9 mouse cellular contexts compared by ENCODE assay signal in genomic region chr1:74294733-74295455, GRCm38 (mm10). TPM values are rescaled to one million over a fixed set of nuclear protein-coding genes. Genes with fewer than 3 reads are reported as not detected.
DNase-seq lines count a peak whose midpoint lies in the region; ATAC-seq and TF ChIP-seq lines count a peak whose summit lies in the region.
"Had no signal": no experiment of that assay in that cellular context is flagged by ENCODE, and none has a peak within 500 bp of the region (broad histone marks: within the 10 kb centered on the region; RNA-seq: fewer than 3 reads in every experiment).

No protein-coding gene starts in this region.

- H3K4me2 ChIP-seq in heart, embryonic 13.5 days, result peak overlapping the region; percentile 73

- H3K27ac ChIP-seq in heart, embryonic 13.5 days (replicated peaks), result peak overlapping the region; percentile 99
- peak overlapping the region; percentile 88 for H3K27ac ChIP-seq in bone marrow macrophage, adult 2 months (ENCODE audit: insufficient read depth, low read depth, low read length)
- H3K27ac ChIP-seq in midbrain, embryonic 10.5 days (replicated peaks), result peak overlapping the region; percentile 80

- no peak for TF ChIP-seq CTCF in bone marrow macrophage, adult 2 months (IDR thresholded peaks at IDR 0.05; ENCODE audit: low read depth, low read length)

- DNase-seq in heart, adult 11 months, result no peak
- DNase-seq in gonadal fat pad, adult 2 months (ENCODE audit: low read depth), result peak; percentile 81
- DNase-seq in midbrain, embryonic 10.5 days (ENCODE audit: low spot score), result no peak
- no peak for DNase-seq in layer of hippocampus, adult 11-12 months (ENCODE audit: low spot score)
- DNase-seq in left cerebral cortex, postnatal 25 days (ENCODE audit: low spot score in 2 of 2), result no peak

- no peak; the same call in 1 of the 2 replicates for ATAC-seq in heart, embryonic 13.5 days (ENCODE audit: extremely low read depth, insufficient number of reproducible peaks, low FRiP score, low TSS enrichment)
- ATAC-seq in erythroid progenitor cell, adult 5-6 weeks (replicated peaks; ENCODE audit: low FRiP score, poor library complexity, severe bottlenecking), result no peak

- no peaks in the 10 kb centered on the region for H3K27me3 ChIP-seq in heart, embryonic 13.5 days (replicated peaks)
- no peaks in the 10 kb centered on the region for H3K27me3 ChIP-seq in midbrain, embryonic 10.5 days (ENCODE audit: low read depth, poor library complexity, severe bottlenecking)
- H3K27me3 ChIP-seq: Patski had no signal

- H3K9ac ChIP-seq in heart, embryonic 13.5 days, result peak overlapping the region; percentile 78

- no peaks in the 10 kb centered on the region for H3K9me3 ChIP-seq in heart, embryonic 13.5 days
- H3K9me3 ChIP-seq in midbrain, embryonic 10.5 days (replicated peaks), result no peaks in the 10 kb centered on the region

- intact Hi-C loops in left cerebral cortex, postnatal 25 days (cut with DNase I), result loop anchor here (10.0 kb wide), 1 partner anchor 390 kb away; no protein-coding TSS in a partner anchor

- peaks cover 99% of the 10 kb centered on the region for H3K4me1 ChIP-seq in heart, embryonic 13.5 days
- H3K4me1 ChIP-seq in bone marrow macrophage, adult 2 months (ENCODE audit: control insufficient read depth, insufficient read depth, low read length), result peaks cover 65% of the 10 kb centered on the region
- H3K4me1 ChIP-seq in midbrain, embryonic 10.5 days, result peaks cover 20% of the 10 kb centered on the region

- peak overlapping the region; percentile 44 for H3K4me3 ChIP-seq in heart, embryonic 13.5 days
- H3K4me3 ChIP-seq in bone marrow macrophage, adult 2 months (ENCODE audit: insufficient read depth, low read length), result no peak overlapping the region
- H3K4me3 ChIP-seq in midbrain, embryonic 10.5 days, result no peak overlapping the region

- 72% methylated on average over 6 of the region's 6 CpGs for WGBS in heart, embryonic 13.5 days
- WGBS in midbrain, embryonic 10.5 days, result 95% methylated on average over 6 of the region's 6 CpGs

- no peak for TF ChIP-seq POLR2A in bone marrow macrophage, adult 2 months (IDR thresholded peaks at IDR 0.05; ENCODE audit: borderline replicate concordance, low read depth, low read length)

- H3K36me3 ChIP-seq in heart, embryonic 13.5 days, result peaks cover 48% of the 10 kb centered on the region
- H3K36me3 ChIP-seq in midbrain, embryonic 10.5 days, result peaks cover 48% of the 10 kb centered on the region

RNA-seq across cellular contexts. Expression of gene Pnkd, which starts 10.2 kb away (rescaled TPM):
- polyA plus RNA-seq in heart, embryonic 13.5 days (2015; fragmentation: Nextera tagmentation; extraction: Ambion mirVana), result 227 and 252 TPM in 2 replicates
- polyA plus RNA-seq in bone marrow macrophage, adult 2 months (2012; ENCODE audit: insufficient read depth, insufficient read length, missing spikeins), result 37.6 and 37.8 TPM in 2 replicates
- polyA plus RNA-seq in gonadal fat pad, adult 2 months (2012; rRNA removed), result 101 and 110 TPM in 2 replicates
- polyA plus RNA-seq in midbrain, embryonic 10.5 days (2016; fragmentation: Nextera tagmentation; extraction: Ambion mirVana), result 99.5 and 107 TPM in 2 replicates
- total RNA-seq in erythroid progenitor cell, adult 5-6 weeks (2015; ENCODE audit: low replicate concordance), result 6.5 and 12.2 TPM in 2 replicates
- total RNA-seq in erythroid progenitor cell, adult 5-6 weeks (2017; ENCODE audit: low replicate concordance), result 0.76 and 1.8 TPM in 2 replicates
- total RNA-seq in left cerebral cortex, postnatal 25 days (2021), result 100 to 1,000 TPM; 151 to 152 TPM

RNA-seq across cellular contexts. Expression of gene Aamp, which starts 10.4 kb away (rescaled TPM):
- polyA plus RNA-seq in heart, embryonic 13.5 days (2015; fragmentation: Nextera tagmentation; extraction: Ambion mirVana), result 164 and 188 TPM in 2 replicates
- polyA plus RNA-seq in bone marrow macrophage, adult 2 months (2012; ENCODE audit: insufficient read depth, insufficient read length, missing spikeins), result 104 and 124 TPM in 2 replicates
- 203 and 210 TPM in 2 replicates for polyA plus RNA-seq in gonadal fat pad, adult 2 months (2012; rRNA removed)
- polyA plus RNA-seq in midbrain, embryonic 10.5 days (2016; fragmentation: Nextera tagmentation; extraction: Ambion mirVana), result 241 and 246 TPM in 2 replicates
- total RNA-seq in erythroid progenitor cell, adult 5-6 weeks (2015; ENCODE audit: low replicate concordance), result 12.6 and 14.3 TPM in 2 replicates
- 17.1 and 26.6 TPM in 2 replicates for total RNA-seq in erythroid progenitor cell, adult 5-6 weeks (2017; ENCODE audit: low replicate concordance)
- total RNA-seq in left cerebral cortex, postnatal 25 days (2021), result 100 to 1,000 TPM; 137 to 139 TPM

RNA-seq across cellular contexts. Expression of gene Tmbim1, which starts 10.5 kb away (rescaled TPM):
- polyA plus RNA-seq in heart, embryonic 13.5 days (2015; fragmentation: Nextera tagmentation; extraction: Ambion mirVana), result 42.0 and 42.7 TPM in 2 replicates
- 73.6 and 74.7 TPM in 2 replicates for polyA plus RNA-seq in bone marrow macrophage, adult 2 months (2012; ENCODE audit: insufficient read depth, insufficient read length, missing spikeins)
- 162 and 225 TPM in 2 replicates for polyA plus RNA-seq in gonadal fat pad, adult 2 months (2012; rRNA removed)
- polyA plus RNA-seq in midbrain, embryonic 10.5 days (2016; fragmentation: Nextera tagmentation; extraction: Ambion mirVana), result 8.6 TPM in 2 replicates
- total RNA-seq in erythroid progenitor cell, adult 5-6 weeks (2015; ENCODE audit: low replicate concordance), result not detected in 2 replicates
- total RNA-seq in erythroid progenitor cell, adult 5-6 weeks (2017; ENCODE audit: low replicate concordance), result 0.45 and 0.90 TPM in 2 replicates
- total RNA-seq in left cerebral cortex, postnatal 25 days (2021), result 10 to 100 TPM; 21.8 to 22.9 TPM

RNA-seq across cellular contexts. Expression of gene Gpbar1, which starts 16.5 kb away (rescaled TPM):
- polyA plus RNA-seq in heart, embryonic 13.5 days (2015; fragmentation: Nextera tagmentation; extraction: Ambion mirVana), result 0.36 and 0.64 TPM in 2 replicates
- not detected in 2 replicates for polyA plus RNA-seq in bone marrow macrophage, adult 2 months (2012; ENCODE audit: insufficient read depth, insufficient read length, missing spikeins)
- 1.7 and 2.5 TPM in 2 replicates for polyA plus RNA-seq in gonadal fat pad, adult 2 months (2012; rRNA removed)
- 0.25 TPM in 2 replicates for polyA plus RNA-seq in midbrain, embryonic 10.5 days (2016; fragmentation: Nextera tagmentation; extraction: Ambion mirVana)
- not detected in 2 replicates for total RNA-seq in erythroid progenitor cell, adult 5-6 weeks (2015; ENCODE audit: low replicate concordance)
- not detected in 2 replicates for total RNA-seq in erythroid progenitor cell, adult 5-6 weeks (2017; ENCODE audit: low replicate concordance)
- not detected for total RNA-seq in left cerebral cortex, postnatal 25 days (2021)

RNA-seq across cellular contexts. Expression of gene Arpc2, which starts 59.0 kb away (rescaled TPM):
- polyA plus RNA-seq in heart, embryonic 13.5 days (2015; fragmentation: Nextera tagmentation; extraction: Ambion mirVana), result 400 and 438 TPM in 2 replicates
- 973 and 974 TPM in 2 replicates for polyA plus RNA-seq in bone marrow macrophage, adult 2 months (2012; ENCODE audit: insufficient read depth, insufficient read length, missing spikeins)
- 165 and 179 TPM in 2 replicates for polyA plus RNA-seq in gonadal fat pad, adult 2 months (2012; rRNA removed)
- polyA plus RNA-seq in midbrain, embryonic 10.5 days (2016; fragmentation: Nextera tagmentation; extraction: Ambion mirVana), result 353 and 368 TPM in 2 replicates
- 228 and 243 TPM in 2 replicates for total RNA-seq in erythroid progenitor cell, adult 5-6 weeks (2015; ENCODE audit: low replicate concordance)
- total RNA-seq in erythroid progenitor cell, adult 5-6 weeks (2017; ENCODE audit: low replicate concordance), result 69.4 and 89.7 TPM in 2 replicates
- 100 to 1,000 TPM; 266 to 287 TPM for total RNA-seq in left cerebral cortex, postnatal 25 days (2021)
